Mouse (Mus musculus) cerebellum, adult 18-20 months (tissue): ENCODE measurements around the gene Tprg.
A peak's percentile ranks its signal among the peaks of the same experiment; 100 is the strongest.

Experiments used
- DNase-seq, 2 experiments: peaks; one replicate each; pipeline ENCODE4 v3.0.0; 2021

The Tprg gene

GRCm38 (mm10) chr16:25286517-25286916 lies at the start of gene Tprg:
TSS of gene Tprg (plus strand) at chr16:25286817.
- DNase-seq = no peak

DNA sequence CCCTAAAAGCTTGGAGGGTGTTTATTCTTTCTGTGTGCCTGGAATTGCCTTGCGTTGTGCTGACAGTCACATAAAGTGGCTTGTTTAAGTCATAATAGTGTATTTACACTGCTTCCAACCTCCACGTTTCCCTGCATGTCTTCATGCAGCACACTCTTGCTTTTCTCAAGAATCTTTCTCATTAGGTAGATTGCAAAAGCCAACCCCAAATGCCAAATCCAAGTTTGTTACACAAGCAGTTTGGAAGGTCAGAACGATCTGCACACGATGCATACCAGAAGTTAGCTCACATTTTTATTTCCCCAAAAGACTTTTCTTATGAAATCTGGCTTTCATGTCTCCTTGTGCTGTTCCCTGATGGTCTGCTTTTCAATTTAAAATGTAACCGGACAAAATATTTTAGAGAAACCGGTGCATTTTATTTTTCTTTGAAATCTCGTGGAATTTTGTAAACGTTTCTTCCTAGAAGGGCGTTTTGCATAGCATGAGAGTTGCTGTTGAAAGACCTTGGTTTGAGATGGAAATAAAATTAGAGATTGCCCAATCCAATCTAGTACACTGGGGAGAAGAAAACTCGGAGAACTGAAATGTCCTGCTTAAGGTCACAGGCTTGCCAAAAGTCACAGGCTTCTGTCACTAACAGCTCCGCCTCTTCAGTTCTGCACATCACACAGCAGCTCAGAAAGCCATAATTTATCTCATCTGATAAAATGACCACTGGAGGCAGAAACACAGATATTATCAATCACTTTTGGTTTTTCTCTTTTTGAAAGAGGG lies 48.2 kb upstream of the Tprg start:
- DNase-seq = no peak

- DNase-seq = no peak
Measured at GRCm38 (mm10) chr16:25248889-25249288, 37.7 kb upstream of the Tprg start.

- no peak for DNase-seq
Measured at GRCm38 (mm10) chr16:25250129-25250749, 36.4 kb upstream of the Tprg start.

DNA sequence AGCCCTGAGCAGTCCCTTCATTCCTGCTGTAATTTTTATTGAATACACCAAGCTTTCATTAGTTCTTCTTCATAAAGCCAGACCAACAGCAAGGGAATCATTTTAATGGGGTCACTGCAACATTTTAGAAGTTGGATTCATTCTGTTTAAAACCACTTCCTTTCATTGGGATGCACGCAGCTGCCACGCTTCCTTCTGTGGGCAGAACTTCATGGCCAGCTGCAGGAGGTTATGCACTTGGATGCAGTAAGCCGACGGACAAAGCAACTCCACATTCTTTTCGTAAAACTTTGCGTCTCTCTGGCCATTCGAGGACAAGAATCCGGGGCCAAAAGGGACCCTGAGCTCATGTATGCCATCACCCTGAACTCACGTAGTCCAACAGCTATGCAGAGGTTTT lies 35.5 kb upstream of the Tprg start:
- no peak for DNase-seq

GRCm38 (mm10) chr16:25254646-25255045 lies 32.0 kb upstream of the Tprg start:
- no peak for DNase-seq

GRCm38 (mm10) chr16:25255186-25255585 lies 31.4 kb upstream of the Tprg start:
- peak in 1 of 2 experiments; percentile 5 for DNase-seq

DNA sequence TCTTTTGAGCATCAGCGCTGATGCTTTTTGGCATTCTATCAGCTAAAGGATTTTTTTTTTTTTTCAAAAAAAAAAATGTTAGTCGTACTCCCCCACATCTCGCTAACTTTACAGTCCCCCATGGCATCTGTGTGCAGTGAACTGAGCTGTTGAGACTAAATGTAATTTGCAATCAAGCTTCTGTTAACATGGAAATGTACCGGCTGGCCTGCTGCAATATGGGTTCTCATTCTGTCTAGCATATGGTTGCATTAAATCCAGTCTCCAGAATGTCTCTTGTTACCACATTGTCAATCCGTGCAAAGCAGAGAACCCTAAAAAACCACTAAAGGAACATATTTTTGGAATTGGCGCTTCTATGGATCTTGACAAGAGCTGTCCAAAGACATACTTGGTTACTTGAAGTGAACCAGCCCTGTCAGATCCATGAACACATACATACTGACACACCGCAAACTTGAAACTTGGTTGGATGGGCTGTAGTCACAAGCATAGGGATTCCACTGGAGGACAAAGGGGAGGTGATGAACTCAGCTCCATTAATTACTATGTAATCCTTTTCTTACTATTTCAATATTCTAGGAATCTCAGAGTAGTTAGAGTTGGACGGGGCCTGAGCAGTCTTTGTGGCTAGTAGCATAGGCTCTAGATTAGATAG lies 30.9 kb upstream of the Tprg start:
- no peak for DNase-seq

- no peak for DNase-seq
Measured at GRCm38 (mm10) chr16:25262306-25262705, 24.3 kb upstream of the Tprg start.

DNA sequence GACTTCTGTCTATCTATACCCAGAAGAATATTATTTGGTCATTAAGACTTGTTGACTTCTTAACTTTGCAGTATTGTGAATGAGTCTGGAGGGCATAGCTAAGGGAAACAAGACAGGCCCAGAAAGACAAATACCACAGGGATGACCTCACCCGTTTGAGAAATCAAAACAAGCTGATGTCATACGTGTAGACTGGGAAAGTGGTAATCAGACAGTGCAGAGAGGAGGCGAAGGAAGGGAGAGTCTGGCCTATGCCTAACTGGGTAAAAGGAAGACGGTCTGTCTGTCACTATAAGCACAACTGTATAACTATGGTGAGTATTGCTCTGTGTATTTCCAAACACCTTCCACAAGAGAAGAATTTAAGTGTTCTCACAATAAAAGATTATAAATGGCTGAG lies 23.7 kb upstream of the Tprg start:
- no peak for DNase-seq

DNA sequence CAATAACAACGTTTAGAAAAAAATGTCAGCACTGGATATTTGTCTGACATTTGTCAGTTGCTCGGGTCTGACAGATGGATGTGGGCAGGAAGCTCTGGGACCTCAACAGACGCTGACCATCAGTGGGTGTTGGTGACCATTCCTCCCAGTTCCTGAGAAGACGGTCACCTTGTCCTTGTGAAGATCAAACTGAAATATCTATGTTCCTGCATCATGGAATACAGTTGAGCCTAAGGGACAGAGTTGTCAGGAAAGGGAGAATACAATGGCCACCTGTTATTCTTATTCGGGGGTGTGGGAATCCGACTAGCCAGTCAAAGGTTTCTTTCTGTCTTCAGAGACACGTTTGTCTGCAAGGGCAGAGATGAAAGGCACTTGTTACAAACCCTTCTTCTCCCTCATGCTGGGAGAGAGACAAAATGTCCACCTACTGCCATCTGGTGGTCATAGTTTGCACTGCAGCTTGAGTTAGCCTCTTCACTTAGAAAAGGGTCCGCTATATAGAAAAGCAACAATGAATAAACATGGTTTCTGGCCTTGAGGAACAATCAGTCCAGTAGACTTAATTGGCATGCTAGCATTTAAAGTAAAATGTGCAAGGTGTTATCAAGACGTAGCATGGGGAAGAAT lies 23.0 kb upstream of the Tprg start:
- DNase-seq = peak; percentile 77 to 83

DNA sequence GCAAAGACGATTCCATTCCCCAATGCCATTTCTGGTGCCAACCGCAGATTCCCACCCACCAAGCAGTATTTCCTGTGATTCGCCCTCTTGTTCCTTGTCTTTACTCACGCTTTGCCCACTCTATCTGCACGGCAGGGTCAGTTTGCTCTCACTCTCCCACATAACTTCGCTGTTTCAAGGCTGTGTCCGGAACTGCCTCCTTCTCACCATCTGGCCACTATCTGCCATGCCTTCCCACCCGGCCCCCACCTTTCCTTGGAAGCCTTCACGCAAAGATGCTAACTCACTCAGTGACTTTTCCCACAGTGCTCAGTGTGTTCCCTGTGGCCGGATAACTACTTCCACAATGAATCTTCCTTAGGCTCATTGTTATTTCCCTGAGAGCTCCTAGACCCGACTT lies 21.4 kb upstream of the Tprg start:
- DNase-seq = no peak

- no peak for DNase-seq
Measured at GRCm38 (mm10) chr16:25268276-25268675, 18.3 kb upstream of the Tprg start.

DNA sequence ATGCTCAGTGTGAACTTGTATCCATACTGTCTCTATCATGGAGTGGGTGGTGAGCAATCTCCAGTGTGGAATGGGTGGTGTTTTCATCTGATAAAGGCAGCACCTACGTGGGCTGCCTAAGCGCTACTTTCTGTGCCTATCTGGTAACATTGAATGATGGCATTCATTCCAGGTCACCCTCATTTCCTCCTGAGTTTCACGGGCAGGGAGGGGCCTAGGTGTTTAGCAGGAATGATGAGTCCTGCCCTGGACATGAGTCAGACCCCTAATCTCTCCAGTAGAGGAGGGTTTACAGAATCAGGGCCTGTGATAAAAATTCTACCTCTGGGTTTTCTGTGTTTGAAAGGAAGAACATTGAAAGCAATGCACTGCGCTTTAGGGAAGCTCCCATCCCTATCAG lies 4.1 kb upstream of the Tprg start:
- no peak for DNase-seq

GRCm38 (mm10) chr16:25293753-25294152 lies 7.1 kb downstream of the Tprg start:
- no peak for DNase-seq

GRCm38 (mm10) chr16:25295546-25295945 lies 8.9 kb downstream of the Tprg start:
- no peak for DNase-seq

DNA sequence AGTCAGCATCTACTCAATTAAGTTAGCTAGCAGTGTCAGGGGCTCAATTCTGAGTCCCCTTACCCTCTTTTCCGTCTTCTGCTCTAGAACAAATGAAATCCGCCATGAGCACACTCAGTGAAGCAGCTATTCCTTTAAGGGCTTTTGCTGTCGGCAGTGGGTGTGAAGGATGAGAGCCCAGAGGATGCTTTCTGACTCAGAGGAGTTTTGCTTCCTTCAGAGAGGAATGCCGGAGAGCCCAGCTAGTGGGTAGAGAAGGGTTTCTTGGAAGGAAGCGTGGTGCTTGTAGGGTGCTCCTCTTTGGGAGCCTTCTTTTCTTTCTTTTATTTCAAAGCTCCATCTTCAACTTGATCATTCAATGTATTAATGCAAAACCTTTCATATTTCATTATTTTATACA lies 10.1 kb downstream of the Tprg start:
- no peak for DNase-seq

DNA sequence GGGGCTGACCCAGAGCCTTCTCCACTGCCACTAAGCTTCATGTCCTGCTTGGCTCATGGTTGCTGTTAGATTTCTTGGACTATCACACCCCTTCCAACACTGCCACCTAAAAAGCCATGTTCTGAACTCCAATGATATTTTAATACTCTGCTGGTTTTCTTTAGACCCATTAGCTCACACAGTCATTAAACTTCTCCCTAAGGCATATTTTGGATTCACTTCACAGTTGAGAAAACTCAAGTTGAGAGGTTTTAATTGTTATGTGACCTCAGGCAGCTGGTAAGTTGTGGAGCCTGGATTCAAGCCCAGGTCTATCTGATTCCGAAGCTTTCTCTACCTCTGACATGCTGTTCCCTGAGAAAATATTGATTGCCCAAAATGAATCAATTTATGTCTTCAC lies 11.6 kb downstream of the Tprg start:
- no peak for DNase-seq

DNA sequence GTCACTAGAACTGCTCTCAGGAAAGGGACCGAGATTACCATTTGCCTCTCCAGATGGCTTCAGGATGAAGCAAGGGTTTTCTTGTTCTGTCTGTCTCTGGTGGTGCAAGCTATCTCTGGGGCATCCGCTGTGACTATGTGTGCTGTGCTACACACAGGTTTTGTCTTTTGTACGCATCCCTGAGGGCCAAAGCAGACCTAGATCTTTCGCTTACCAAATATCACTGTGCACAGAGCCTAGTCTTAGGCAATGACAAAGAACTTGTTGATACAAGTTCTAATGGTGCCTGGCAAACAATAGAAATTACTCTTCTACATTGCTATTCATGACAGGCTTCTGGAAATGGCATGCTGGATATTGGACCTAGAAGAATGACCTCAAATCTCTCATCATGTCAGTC lies 16.0 kb downstream of the Tprg start:
- no peak for DNase-seq

- no peak for DNase-seq
Measured at GRCm38 (mm10) chr16:25314006-25314405, 27.4 kb downstream of the Tprg start.

DNA sequence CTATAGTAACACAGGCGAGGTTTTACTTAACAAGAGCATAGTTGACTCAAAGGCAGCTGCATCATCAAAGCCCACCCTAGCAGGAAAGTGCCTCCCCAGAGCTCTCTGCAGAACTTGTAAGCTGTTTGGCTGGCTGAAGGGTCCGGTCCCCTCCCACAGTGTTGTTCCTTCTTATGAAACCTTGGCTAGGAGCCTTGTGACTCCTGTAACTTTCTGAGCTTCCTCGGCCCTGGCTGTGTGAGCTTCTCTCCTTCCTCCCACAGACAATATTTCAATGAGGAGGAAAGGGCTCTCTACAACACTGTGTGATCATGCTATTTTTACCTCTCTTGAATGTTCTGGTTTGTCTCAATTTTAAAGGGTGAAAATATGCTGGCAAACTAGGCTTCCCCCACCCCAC lies 28.5 kb downstream of the Tprg start:
- DNase-seq = no peak

DNA sequence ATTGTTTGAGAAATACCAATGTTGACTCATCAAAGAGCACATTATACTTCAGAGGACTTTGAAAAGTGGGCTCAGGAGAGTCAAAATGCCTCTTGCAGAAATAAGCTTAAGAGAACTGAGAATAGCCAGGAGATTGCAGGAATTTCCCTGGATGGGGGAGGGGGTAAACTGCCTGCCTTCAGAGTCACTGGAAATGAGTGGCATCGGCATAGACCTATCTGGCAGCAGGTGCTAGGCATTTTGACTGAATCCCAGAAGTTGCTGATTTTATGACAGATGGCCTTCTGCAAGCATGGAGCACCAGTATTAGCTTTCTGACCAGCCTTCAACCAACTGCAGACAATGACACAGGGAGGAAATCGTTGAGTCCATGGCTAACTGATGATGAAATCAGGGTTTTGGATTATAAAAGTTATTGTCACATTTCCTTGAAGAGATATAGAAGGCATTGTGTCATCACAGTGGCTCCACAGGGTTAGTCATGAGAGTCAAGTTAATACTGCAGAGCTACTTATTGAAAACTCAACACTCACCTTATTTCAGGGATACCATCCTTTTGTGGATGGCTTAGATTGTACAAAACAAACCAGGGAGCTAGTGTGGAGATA lies 39.1 kb downstream of the Tprg start:
- DNase-seq = no peak
